Mouse (Mus musculus): Measurements from ENCODE around the gene Cpne9.

DNA sequence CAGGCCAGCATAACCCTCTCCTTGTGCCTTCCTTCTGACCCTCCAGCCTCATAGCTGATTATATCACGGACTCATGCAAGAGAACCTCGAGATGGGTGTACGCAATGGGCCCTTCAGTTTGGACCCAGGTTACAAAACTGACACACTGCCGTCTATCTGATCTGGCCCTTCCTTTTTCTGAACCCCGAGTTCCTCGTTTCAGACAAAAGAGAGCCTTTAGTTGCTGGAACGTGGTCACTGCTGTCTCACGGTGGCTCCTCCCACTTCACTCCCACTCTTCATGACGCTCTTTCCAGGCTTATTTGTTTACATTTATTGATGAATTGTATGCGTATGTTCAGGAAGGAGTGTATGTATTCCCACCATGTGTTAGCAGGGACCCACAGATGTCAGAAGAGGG is 69.5 kb downstream of the Cpne9 start:
- TF ChIP-seq EP300 (IDR thresholded peaks at IDR 0.05; ENCODE audit: low read depth) (no peak), CTCF (IDR thresholded peaks at IDR 0.05; ENCODE audit: low read depth) (no peak)

Data from liver, embryonic 14.5 days (tissue).